Mouse (Mus musculus): ENCODE results near the gene Mrps23.

GRCm38 (mm10) chr11:88164801-88165377 is 39.3 kb upstream of the Mrps23 start:
- TF ChIP-seq GATA1 (IDR thresholded peaks at IDR 0.05; ENCODE audit: low read length) (no peak), TAL1 (IDR thresholded peaks at IDR 0.05; ENCODE audit: low read length) (no peak)
